Mouse (Mus musculus): Measurements from ENCODE around the gene Tnfrsf18. TPM values are rescaled to one million over a fixed set of nuclear protein-coding genes. Genes with fewer than 3 reads are reported as not detected.

Tnfrsf18 gene
- polyA plus RNA-seq, 1 experiment from 2014 or later, result 1.9 TPM

DNA sequence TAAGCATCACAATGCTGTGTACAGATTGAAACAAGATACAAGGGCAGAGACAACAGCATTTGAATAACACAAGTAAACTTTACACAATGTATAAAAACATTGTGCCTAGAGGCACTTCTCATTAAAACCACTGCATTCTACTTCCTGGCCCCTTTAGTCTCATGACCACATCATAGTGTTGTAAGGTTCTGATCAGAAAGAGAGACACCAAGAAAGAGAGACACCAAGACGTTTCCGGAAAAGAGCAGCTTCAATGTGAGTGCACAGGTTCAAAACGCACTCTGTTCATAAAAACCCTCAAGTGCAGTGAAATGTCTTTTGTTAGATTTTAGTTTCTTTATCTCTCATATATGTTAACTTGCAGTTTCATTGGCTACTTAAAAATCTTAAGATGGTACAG, 21.9 kb upstream of the Tnfrsf18 start:
- Histone ChIP-seq H3K27me3 (ENCODE audit: control insufficient read depth, insufficient read depth, low read length) (no peaks in the 10 kb centered on the region), H3K9ac (ENCODE audit: low read length) (no peak overlapping the region), H3K36me3 (ENCODE audit: control insufficient read depth, insufficient read depth, low read length) (peaks cover 23% of the 10 kb centered on the region), H3K9me3 (ENCODE audit: control insufficient read depth, low read length) (no peaks in the 10 kb centered on the region), H3K27ac (ENCODE audit: low read depth, low read length) (no peak overlapping the region), H3K4me2 (ENCODE audit: low read depth, low read length, severe bottlenecking) (no peak overlapping the region), H3K4me3 (ENCODE audit: low read depth, low read length) (no peak overlapping the region), H3K4me1 (replicated peaks; ENCODE audit: control insufficient read depth, insufficient read depth, low read length) (no peaks in the 10 kb centered on the region)
- DNase-seq (ENCODE audit: low spot score) (no peak), ATAC-seq (replicated peaks; ENCODE audit: low FRiP score) (no peak)
- WGBS, result 87% methylated on average over 3 of the region's 3 CpGs

- no peaks in the 10 kb centered on the region for H3K9me3 ChIP-seq (ENCODE audit: control insufficient read depth, low read length)
- no peak overlapping the region for H3K4me2 ChIP-seq (ENCODE audit: low read depth, low read length, severe bottlenecking)
- no peak overlapping the region for H3K27ac ChIP-seq (ENCODE audit: low read depth, low read length)
- H3K9ac ChIP-seq (ENCODE audit: low read length), result no peak overlapping the region
- WGBS, result 94% methylated on average over 4 of the region's 4 CpGs
- H3K4me3 ChIP-seq (ENCODE audit: low read depth, low read length), result no peak overlapping the region
- H3K36me3 ChIP-seq (ENCODE audit: control insufficient read depth, insufficient read depth, low read length), result peaks cover 26% of the 10 kb centered on the region
- ATAC-seq (replicated peaks; ENCODE audit: low FRiP score), result no peak
- H3K4me1 ChIP-seq (replicated peaks; ENCODE audit: control insufficient read depth, insufficient read depth, low read length), result no peaks in the 10 kb centered on the region
- no peaks in the 10 kb centered on the region for H3K27me3 ChIP-seq (ENCODE audit: control insufficient read depth, insufficient read depth, low read length)
- no peak for DNase-seq (ENCODE audit: low spot score)
Measured at GRCm38 (mm10) chr4:156008369-156008768, 17.6 kb upstream of the Tnfrsf18 start.

DNA sequence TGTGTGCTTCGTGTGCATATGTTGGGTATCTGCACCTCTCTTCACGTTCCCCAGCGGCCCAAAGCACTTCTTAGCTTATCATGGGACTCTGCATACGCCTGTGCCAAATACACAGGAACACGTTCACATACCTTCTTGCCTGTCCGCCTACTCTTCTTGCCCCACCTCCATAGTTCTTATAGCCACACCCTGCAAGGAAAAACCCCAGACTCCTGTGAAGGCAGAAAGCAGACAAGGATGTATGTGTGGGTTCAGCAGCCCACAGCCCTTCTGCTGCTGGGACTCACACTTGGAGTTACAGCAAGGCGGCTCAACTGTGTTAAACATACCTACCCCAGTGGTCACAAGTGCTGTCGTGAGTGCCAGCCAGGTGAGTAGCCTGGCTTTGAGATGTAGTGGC, 12.3 kb upstream of the Tnfrsf18 start, which contains the start of gene Tnfrsf4:
Gene Tnfrsf4, plus strand, starts transcription at position 207 of the 400 bp plus-strand sequence.
- H3K4me3 ChIP-seq (ENCODE audit: low read depth, low read length), result no peak within 1 kb of the TSS
- no peak within 1 kb of the TSS for H3K4me2 ChIP-seq (ENCODE audit: low read depth, low read length, severe bottlenecking)
- WGBS, result 88% methylated on average over 8 of the region's 8 CpGs
- no peaks in the 10 kb centered on the region for H3K4me1 ChIP-seq (replicated peaks; ENCODE audit: control insufficient read depth, insufficient read depth, low read length)
- peaks cover 14% of the 10 kb centered on the region; the same call in 1 of the 2 replicates for H3K36me3 ChIP-seq (ENCODE audit: control insufficient read depth, insufficient read depth, low read length)
- no peak within 1 kb of the TSS for H3K9ac ChIP-seq (ENCODE audit: low read length)
- no peak within 1 kb of the TSS for H3K27ac ChIP-seq (ENCODE audit: low read depth, low read length)
- no peak for DNase-seq (ENCODE audit: low spot score)
- no peaks in the 10 kb centered on the region for H3K9me3 ChIP-seq (ENCODE audit: control insufficient read depth, low read length)
- H3K27me3 ChIP-seq (ENCODE audit: control insufficient read depth, insufficient read depth, low read length), result no peaks in the 10 kb centered on the region
- no peak for ATAC-seq (replicated peaks; ENCODE audit: low FRiP score)

DNA sequence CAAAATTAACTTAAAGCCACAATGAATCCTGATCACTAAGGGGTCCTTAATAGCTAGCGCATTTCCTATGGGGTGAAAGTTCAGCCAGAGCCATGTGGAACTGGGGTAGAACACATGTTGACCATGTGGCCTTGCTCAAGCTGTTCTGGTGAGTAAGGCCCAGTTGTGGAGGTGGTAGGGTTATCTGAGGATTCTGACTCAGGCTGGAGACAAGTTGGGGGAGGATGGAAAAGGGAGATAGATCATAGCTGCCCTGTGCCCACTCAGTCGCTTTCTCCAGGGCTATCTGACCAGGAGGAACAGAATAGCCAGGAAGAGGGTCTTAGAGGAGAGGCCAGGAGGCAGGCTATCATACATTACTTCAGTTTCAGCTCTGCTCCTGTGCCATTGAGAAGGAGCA, 11.5 kb upstream of the Tnfrsf18 start:
- Histone ChIP-seq H3K4me2 (ENCODE audit: low read depth, low read length, severe bottlenecking) (no peak overlapping the region), H3K4me1 (replicated peaks; ENCODE audit: control insufficient read depth, insufficient read depth, low read length) (no peaks in the 10 kb centered on the region), H3K27me3 (ENCODE audit: control insufficient read depth, insufficient read depth, low read length) (no peaks in the 10 kb centered on the region), H3K9me3 (ENCODE audit: control insufficient read depth, low read length) (no peaks in the 10 kb centered on the region), H3K36me3 (ENCODE audit: control insufficient read depth, insufficient read depth, low read length) (peaks cover 9% of the 10 kb centered on the region; the same call in 1 of the 2 replicates), H3K9ac (ENCODE audit: low read length) (no peak overlapping the region), H3K27ac (ENCODE audit: low read depth, low read length) (no peak overlapping the region), H3K4me3 (ENCODE audit: low read depth, low read length) (no peak overlapping the region)
- ATAC-seq (replicated peaks; ENCODE audit: low FRiP score), result no peak
- 88% methylated on average over 2 of the region's 2 CpGs for WGBS
- DNase-seq (ENCODE audit: low spot score), result no peak

- WGBS, result 94% methylated on average over 12 of the region's 12 CpGs
- H3K36me3 ChIP-seq (ENCODE audit: control insufficient read depth, insufficient read depth, low read length), result no peaks in the 10 kb centered on the region
- H3K9me3 ChIP-seq (ENCODE audit: control insufficient read depth, low read length), result no peaks in the 10 kb centered on the region
- no peak overlapping the region for H3K9ac ChIP-seq (ENCODE audit: low read length)
- ATAC-seq (replicated peaks; ENCODE audit: low FRiP score) (no peak), DNase-seq (ENCODE audit: low spot score) (no peak)
- no peaks in the 10 kb centered on the region for H3K4me1 ChIP-seq (replicated peaks; ENCODE audit: control insufficient read depth, insufficient read depth, low read length)
- no peaks in the 10 kb centered on the region for H3K27me3 ChIP-seq (ENCODE audit: control insufficient read depth, insufficient read depth, low read length)
- H3K27ac ChIP-seq (ENCODE audit: low read depth, low read length), result no peak overlapping the region
- no peak overlapping the region for H3K4me2 ChIP-seq (ENCODE audit: low read depth, low read length, severe bottlenecking)
- H3K4me3 ChIP-seq (ENCODE audit: low read depth, low read length), result no peak overlapping the region
Measured at GRCm38 (mm10) chr4:156019771-156020170, 6.2 kb upstream of the Tnfrsf18 start.

- Histone ChIP-seq H3K9ac (ENCODE audit: low read length) (no peak overlapping the region), H3K27ac (ENCODE audit: low read depth, low read length) (no peak overlapping the region), H3K4me2 (ENCODE audit: low read depth, low read length, severe bottlenecking) (no peak overlapping the region), H3K36me3 (ENCODE audit: control insufficient read depth, insufficient read depth, low read length) (no peaks in the 10 kb centered on the region), H3K4me1 (replicated peaks; ENCODE audit: control insufficient read depth, insufficient read depth, low read length) (no peaks in the 10 kb centered on the region), H3K27me3 (ENCODE audit: control insufficient read depth, insufficient read depth, low read length) (no peaks in the 10 kb centered on the region), H3K4me3 (ENCODE audit: low read depth, low read length) (no peak overlapping the region), H3K9me3 (ENCODE audit: control insufficient read depth, low read length) (no peaks in the 10 kb centered on the region)
- 89% methylated on average over 3 of the region's 3 CpGs for WGBS
- ATAC-seq (replicated peaks; ENCODE audit: low FRiP score), result no peak
- DNase-seq (ENCODE audit: low spot score), result no peak
Measured at GRCm38 (mm10) chr4:156021381-156021780, 4.6 kb upstream of the Tnfrsf18 start.

GRCm38 (mm10) chr4:156021942-156022419, 4.0 kb upstream of the Tnfrsf18 start:
- ATAC-seq (replicated peaks; ENCODE audit: low FRiP score), result no peak

DNA sequence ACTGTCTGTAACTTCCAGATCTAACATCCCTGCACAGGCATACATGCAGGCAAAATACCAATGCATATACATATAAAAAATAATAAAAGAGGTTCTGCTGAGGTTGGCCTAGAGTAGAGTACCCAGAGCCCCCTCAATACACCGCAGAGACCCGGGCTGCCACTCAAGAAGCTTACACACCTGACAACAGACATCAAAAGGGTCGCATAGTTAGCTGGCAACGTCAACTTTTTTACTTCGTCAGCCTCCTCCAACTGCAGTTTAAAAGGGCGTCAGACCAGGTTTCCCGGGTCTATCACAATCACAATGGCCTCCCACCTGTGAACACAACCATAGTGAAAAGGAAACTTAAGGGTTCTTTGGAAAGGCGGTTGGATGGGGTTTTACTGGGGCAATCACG, 2.4 kb upstream of the Tnfrsf18 start:
- Histone ChIP-seq H3K27ac (ENCODE audit: low read depth, low read length) (no peak overlapping the region), H3K4me1 (replicated peaks; ENCODE audit: control insufficient read depth, insufficient read depth, low read length) (no peaks in the 10 kb centered on the region), H3K9me3 (ENCODE audit: control insufficient read depth, low read length) (no peaks in the 10 kb centered on the region), H3K27me3 (ENCODE audit: control insufficient read depth, insufficient read depth, low read length) (no peaks in the 10 kb centered on the region), H3K4me3 (ENCODE audit: low read depth, low read length) (no peak overlapping the region), H3K4me2 (ENCODE audit: low read depth, low read length, severe bottlenecking) (no peak overlapping the region), H3K36me3 (ENCODE audit: control insufficient read depth, insufficient read depth, low read length) (no peaks in the 10 kb centered on the region; the same call in 1 of the 2 replicates), H3K9ac (ENCODE audit: low read length) (no peak overlapping the region)
- WGBS, result 82% methylated on average over 9 of the region's 9 CpGs
- no peak for ATAC-seq (replicated peaks; ENCODE audit: low FRiP score)
- DNase-seq (ENCODE audit: low spot score), result no peak

More at GRCm38 (mm10) chr4:156021942-156022419, 4.0 kb upstream of the Tnfrsf18 start:
- no peak overlapping the region for H3K4me3 ChIP-seq (ENCODE audit: low read depth, low read length)
- no peak for DNase-seq (ENCODE audit: low spot score)
- WGBS, result 85% methylated on average over 9 of the region's 9 CpGs
- no peak overlapping the region for H3K4me2 ChIP-seq (ENCODE audit: low read depth, low read length, severe bottlenecking)
- H3K9ac ChIP-seq (ENCODE audit: low read length), result no peak overlapping the region
- H3K27me3 ChIP-seq (ENCODE audit: control insufficient read depth, insufficient read depth, low read length), result no peaks in the 10 kb centered on the region
- no peaks in the 10 kb centered on the region for H3K4me1 ChIP-seq (replicated peaks; ENCODE audit: control insufficient read depth, insufficient read depth, low read length)
- no peak overlapping the region for H3K27ac ChIP-seq (ENCODE audit: low read depth, low read length)
- no peaks in the 10 kb centered on the region for H3K9me3 ChIP-seq (ENCODE audit: control insufficient read depth, low read length)
- H3K36me3 ChIP-seq (ENCODE audit: control insufficient read depth, insufficient read depth, low read length), result no peaks in the 10 kb centered on the region

GRCm38 (mm10) chr4:156024184-156024583, 1.8 kb upstream of the Tnfrsf18 start:
- no peak overlapping the region for H3K9ac ChIP-seq (ENCODE audit: low read length)
- no peak overlapping the region for H3K27ac ChIP-seq (ENCODE audit: low read depth, low read length)
- no peak overlapping the region for H3K4me2 ChIP-seq (ENCODE audit: low read depth, low read length, severe bottlenecking)
- WGBS, result 96% methylated on average over 7 of the region's 7 CpGs
- no peaks in the 10 kb centered on the region for H3K27me3 ChIP-seq (ENCODE audit: control insufficient read depth, insufficient read depth, low read length)
- no peaks in the 10 kb centered on the region for H3K9me3 ChIP-seq (ENCODE audit: control insufficient read depth, low read length)
- H3K4me1 ChIP-seq (replicated peaks; ENCODE audit: control insufficient read depth, insufficient read depth, low read length), result no peaks in the 10 kb centered on the region
- DNase-seq (ENCODE audit: low spot score) (no peak), ATAC-seq (replicated peaks; ENCODE audit: low FRiP score) (no peak)
- no peaks in the 10 kb centered on the region; the same call in 1 of the 2 replicates for H3K36me3 ChIP-seq (ENCODE audit: control insufficient read depth, insufficient read depth, low read length)
- H3K4me3 ChIP-seq (ENCODE audit: low read depth, low read length), result no peak overlapping the region

Data from forebrain, embryonic 11.5 days (tissue).